Mouse (Mus musculus) thymus, adult 2 months (tissue): ENCODE measurements around the gene Klhl9. TPM values are rescaled to one million over a fixed set of nuclear protein-coding genes. Genes with fewer than 3 reads are reported as not detected.

Experiments
- DNase-seq: peaks from one replicate; pipeline ENCODE4 v3.0.0; 2021
- H3K27ac ChIP-seq: fragments of 200-500 bp; 2 replicates; pipeline ENCODE4 v1.5.1; 2012; ENCODE audit warnings: low read length, control low read depth; ENCODE audit not compliant: control insufficient read depth, insufficient read depth
- H3K27me3 ChIP-seq: fragments of 200-500 bp; 2 replicates; pipeline ENCODE4 v1.6.1; 2012; ENCODE audit warnings: mild to moderate bottlenecking, low read length, moderate library complexity, mixed read lengths; ENCODE audit not compliant: control insufficient read depth, insufficient read depth
- H3K36me3 ChIP-seq: fragments of 200-500 bp; 2 replicates; pipeline ENCODE4 v1.6.1; 2012; ENCODE audit warnings: mild to moderate bottlenecking, low read length, moderate library complexity; ENCODE audit not compliant: control insufficient read depth, insufficient read depth
- H3K4me1 ChIP-seq: fragments of 200-500 bp; replicated peaks from 2 replicates; pipeline ENCODE4 v1.6.1; 2012; ENCODE audit warnings: low read length; ENCODE audit not compliant: control insufficient read depth, insufficient read depth
- H3K4me3 ChIP-seq: fragments of 200-500 bp; 2 replicates; pipeline ENCODE4 v1.5.1; 2012; ENCODE audit warnings: mild to moderate bottlenecking, low read length, control low read depth, moderate library complexity; ENCODE audit not compliant: control insufficient read depth, insufficient read depth
- CTCF ChIP-seq: fragments of 200-500 bp; IDR thresholded peaks from 2 replicates; pipeline ENCODE4 v1.5.1; 2012; ENCODE audit warnings: mild to moderate bottlenecking, control low read depth, low read length, moderate library complexity, borderline replicate concordance; ENCODE audit not compliant: control insufficient read depth, poor library complexity, insufficient read depth; ENCODE audit errors: extremely low read depth
- POLR2A ChIP-seq: fragments of 200-500 bp; IDR thresholded peaks from 2 replicates; pipeline ENCODE4 v1.6.1; 2012; ENCODE audit warnings: mild to moderate bottlenecking, low read length, control low read depth, moderate library complexity; ENCODE audit not compliant: control insufficient read depth, poor library complexity, insufficient read depth; ENCODE audit errors: extremely low read depth
- WGBS: fragments of 180-500 bp; shearing (Covaris S2); methylation state at CpG from one replicate; pipeline ENCODE4 v1.1.7; 2018; 5-methylcytosine and 5-hydroxymethylcytosine counted together
- polyA plus RNA-seq: library from polyadenylated mRNA; depleted of rRNA; stranded (reverse); fragments of >200 nt; gene quantifications from 2 replicates; pipeline ENCODE4 v1.2.3, GENCODE M21; 2012

Klhl9 gene
- polyA plus RNA-seq, 1 experiment = 21.3 TPM

DNA sequence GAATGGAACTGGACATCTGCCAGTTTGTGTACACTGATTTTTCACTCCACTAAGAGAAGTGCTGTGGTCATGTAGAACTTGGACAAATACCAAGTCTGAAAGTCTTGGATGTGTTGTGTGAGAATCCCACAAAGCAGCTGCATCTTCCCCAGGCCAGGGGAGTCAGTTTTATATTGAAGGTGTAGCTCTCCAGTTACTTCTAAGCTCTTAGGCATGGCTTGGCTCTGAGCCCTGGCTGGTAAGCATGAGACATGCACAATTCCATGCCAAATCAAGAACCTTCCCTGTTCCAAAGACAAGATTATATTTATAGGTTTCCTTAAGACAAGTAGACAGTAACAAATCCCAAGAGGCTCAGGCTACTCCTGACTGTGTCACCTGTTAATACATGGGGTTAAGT, 7.2 kb downstream of the Klhl9 start:
- no peaks in the 10 kb centered on the region for H3K27me3 ChIP-seq
- H3K4me3 ChIP-seq = no peak overlapping the region
- H3K4me1 ChIP-seq = peaks cover 3% of the 10 kb centered on the region
- peaks cover 6% of the 10 kb centered on the region for H3K36me3 ChIP-seq
- DNase-seq = no peak
- TF ChIP-seq POLR2A (no peak), CTCF (no peak)
- H3K27ac ChIP-seq = no peak overlapping the region

DNA sequence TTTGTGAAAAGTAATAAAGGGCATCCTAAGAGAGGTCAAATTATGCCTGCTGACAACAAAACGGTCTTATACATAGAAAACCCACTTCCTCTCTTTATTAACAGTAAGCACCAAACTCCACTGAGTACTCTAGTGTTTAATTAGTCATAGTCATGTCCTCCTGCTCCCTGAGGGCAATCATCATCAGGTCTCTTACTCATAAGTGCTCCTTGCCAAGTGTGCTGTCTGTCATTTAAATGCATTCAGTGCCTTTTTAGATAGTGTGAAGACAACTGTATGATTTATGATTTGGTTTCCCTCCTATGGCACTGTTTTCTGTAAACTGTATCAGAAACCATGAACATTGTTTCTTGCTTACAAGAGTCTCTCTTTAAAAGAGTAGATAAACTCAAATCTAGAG, 8.0 kb downstream of the Klhl9 start:
- TF ChIP-seq CTCF (no peak), POLR2A (no peak)
- H3K27me3 ChIP-seq = no peaks in the 10 kb centered on the region
- H3K27ac ChIP-seq = no peak overlapping the region
- DNase-seq = no peak
- 56% methylated on average over 1 of the region's 1 CpGs for WGBS
- peaks cover 5% of the 10 kb centered on the region; the same call in 1 of the 2 replicates for H3K36me3 ChIP-seq
- 0 out of 2 replicates have a peak, but pooled peaks cover 2% of the 10 kb centered on the region for H3K4me1 ChIP-seq
- no peak overlapping the region for H3K4me3 ChIP-seq

DNA sequence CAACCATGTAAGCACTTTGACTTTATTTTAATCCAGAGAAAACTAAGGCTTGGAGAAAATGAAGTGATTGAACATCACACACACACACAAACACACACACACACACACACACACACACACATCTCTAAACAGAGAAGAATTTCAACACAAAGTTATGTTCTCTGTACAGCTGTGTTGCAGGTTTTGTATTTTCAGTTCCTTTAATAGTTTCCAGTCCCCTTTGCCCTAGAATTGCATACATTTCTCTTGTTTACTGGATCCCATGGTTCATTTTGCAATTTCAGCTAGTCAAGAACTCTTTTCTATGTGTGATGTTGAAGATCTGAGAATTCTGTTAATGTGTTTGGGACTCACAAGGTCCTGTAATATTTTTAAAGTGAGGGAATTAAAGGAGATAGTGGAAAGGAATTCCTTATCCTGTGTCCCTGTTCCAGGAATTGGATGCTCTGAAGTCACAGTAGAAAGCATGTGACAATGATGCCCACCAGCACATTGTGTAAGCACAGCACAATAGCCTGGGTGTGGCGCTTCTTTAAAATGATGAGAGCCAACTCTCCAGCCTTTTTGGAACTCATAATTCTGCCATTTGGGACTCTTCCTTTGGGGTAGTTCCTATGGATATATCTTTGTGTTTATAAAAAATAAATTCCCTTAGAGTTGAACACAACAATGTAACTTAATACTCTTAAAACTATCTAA, 15.0 kb downstream of the Klhl9 start:
- WGBS = 98% methylated on average over 1 of the region's 1 CpGs
- TF ChIP-seq POLR2A (no peak), CTCF (no peak)

DNA sequence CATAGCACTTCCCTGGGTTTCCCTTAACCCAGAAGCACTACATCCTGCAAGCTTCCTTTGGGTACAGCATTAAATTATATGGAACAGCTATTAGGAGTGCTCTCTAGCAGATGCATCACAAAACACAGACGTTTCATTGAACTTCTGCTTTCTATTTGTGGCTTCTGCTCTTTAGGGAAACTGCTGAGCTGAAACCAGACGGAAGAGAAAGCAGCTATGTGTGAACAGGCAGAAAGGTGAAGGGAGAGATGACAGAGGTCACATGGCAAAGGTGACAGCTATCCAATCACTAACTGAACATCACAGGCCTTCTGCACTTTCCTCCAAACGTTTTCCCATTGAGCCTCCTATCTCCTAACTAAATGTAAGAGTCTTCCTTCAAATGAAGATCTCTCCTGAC, 16.3 kb downstream of the Klhl9 start:
- TF ChIP-seq CTCF (no peak), POLR2A (no peak)
- no peaks in the 10 kb centered on the region for H3K27me3 ChIP-seq
- H3K36me3 ChIP-seq = no peaks in the 10 kb centered on the region
- no peak overlapping the region for H3K4me3 ChIP-seq
- WGBS = 19% methylated on average over 3 of the region's 3 CpGs
- DNase-seq = no peak
- H3K4me1 ChIP-seq = no peaks in the 10 kb centered on the region
- H3K27ac ChIP-seq = no peak overlapping the region

More for the DNA sequence above, 15.0 kb downstream of the Klhl9 start:
- no peaks in the 10 kb centered on the region for H3K27me3 ChIP-seq
- no peak overlapping the region for H3K27ac ChIP-seq
- H3K4me3 ChIP-seq = no peak overlapping the region
- no peaks in the 10 kb centered on the region for H3K4me1 ChIP-seq
- no peaks in the 10 kb centered on the region for H3K36me3 ChIP-seq
- DNase-seq = no peak

DNA sequence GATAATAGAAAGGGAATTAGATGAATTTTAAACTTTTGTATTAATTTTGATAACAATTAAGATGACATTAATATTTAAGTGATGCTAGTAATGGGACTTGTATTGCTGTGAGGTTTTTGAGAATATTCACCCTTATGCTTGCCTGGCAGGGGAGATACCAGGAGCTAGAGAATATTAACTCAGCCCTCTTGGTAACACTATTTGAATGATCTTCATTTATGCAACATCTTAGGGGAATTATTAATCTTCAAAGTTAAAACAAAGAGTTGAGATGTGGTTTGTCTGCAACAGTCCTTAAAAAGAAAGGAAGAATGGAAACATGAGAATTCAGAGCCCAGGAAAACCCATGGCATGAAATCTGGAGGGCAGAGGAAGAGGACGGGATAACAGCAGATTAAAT, 23.0 kb downstream of the Klhl9 start:
- DNase-seq = no peak
- Histone ChIP-seq H3K27me3 (no peaks in the 10 kb centered on the region), H3K4me1 (no peaks in the 10 kb centered on the region), H3K27ac (no peak overlapping the region), H3K36me3 (no peaks in the 10 kb centered on the region), H3K4me3 (no peak overlapping the region)
- TF ChIP-seq CTCF = no peak
- no peak for TF ChIP-seq POLR2A
- WGBS = 100% methylated on average over 1 of the region's 1 CpGs

DNA sequence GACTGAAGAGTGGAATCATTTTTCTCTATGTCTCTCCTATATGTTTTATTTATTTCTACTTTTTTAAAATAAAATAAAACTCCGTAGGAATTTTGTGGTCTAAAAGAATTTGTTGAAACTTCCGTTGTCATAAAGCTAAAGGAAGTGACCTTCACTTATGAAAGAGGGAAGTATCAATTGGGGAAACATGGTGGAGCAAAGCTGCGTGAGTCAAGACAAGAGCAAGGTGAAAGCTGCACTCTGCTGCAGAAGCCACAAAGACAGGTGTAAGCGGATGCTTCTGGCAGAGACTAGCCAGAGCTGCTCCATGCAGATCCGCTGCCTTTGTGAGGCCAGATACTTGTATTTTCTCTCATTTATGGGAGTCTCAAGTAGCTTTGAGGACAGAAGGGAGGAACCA, 23.5 kb downstream of the Klhl9 start:
- Histone ChIP-seq H3K27ac (no peak overlapping the region), H3K36me3 (no peaks in the 10 kb centered on the region), H3K4me3 (no peak overlapping the region), H3K27me3 (no peaks in the 10 kb centered on the region), H3K4me1 (no peaks in the 10 kb centered on the region)
- TF ChIP-seq POLR2A = no peak
- TF ChIP-seq CTCF = no peak
- DNase-seq = no peak
- WGBS = 19% methylated on average over 5 of the region's 5 CpGs

DNA sequence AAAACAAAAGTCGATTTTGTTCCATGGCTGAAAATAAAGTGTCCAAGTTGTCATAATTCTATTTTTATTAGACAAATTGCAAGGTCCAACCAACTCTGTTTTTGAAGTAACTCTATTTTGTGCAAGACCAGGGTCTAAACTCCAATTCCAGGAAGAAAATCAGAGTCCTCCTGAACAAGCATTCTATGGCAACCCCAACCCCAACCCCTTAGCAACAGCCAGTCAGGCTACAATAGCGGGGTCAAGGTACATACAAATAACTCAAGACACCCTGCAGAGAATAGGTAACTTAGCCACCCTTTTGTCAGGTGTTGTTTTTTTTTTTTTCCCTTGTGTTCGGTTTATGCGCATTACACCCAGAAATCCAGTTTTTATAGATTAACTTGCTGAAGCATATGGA, 24.5 kb downstream of the Klhl9 start:
- H3K4me1 ChIP-seq = no peaks in the 10 kb centered on the region
- H3K27ac ChIP-seq = no peak overlapping the region
- TF ChIP-seq POLR2A = no peak
- no peak for TF ChIP-seq CTCF
- no peaks in the 10 kb centered on the region for H3K36me3 ChIP-seq
- WGBS = 75% methylated on average over 4 of the region's 4 CpGs
- no peak for DNase-seq
- H3K4me3 ChIP-seq = no peak overlapping the region
- no peaks in the 10 kb centered on the region for H3K27me3 ChIP-seq
